Mouse (Mus musculus): ENCODE measurements around the gene Gpc6. TPM values are rescaled to one million over a fixed set of nuclear protein-coding genes. Genes with fewer than 3 reads are reported as not detected.

The Gpc6 gene
- total and polyA plus RNA-seq, 3 experiments, result not detected

- in situ Hi-C loops (cut with MboI; ENCODE audit: low pct_ligation_motif_present, low pct_unique_long_range_greater_than_20kb, low sequenced_read_pairs) (no loop called here), dilution Hi-C loops (cut with MboI; ENCODE audit: extremely low pct_ligation_motif_present, extremely low pct_unique_long_range_greater_than_20kb, low sequenced_read_pairs) (no loop called here)
- no peaks in the 10 kb centered on the region for H3K27me3 ChIP-seq (replicated peaks)
- H3K4me1 ChIP-seq (ENCODE audit: control insufficient read depth in 1 of 2, insufficient read depth in 2 of 2), result no peaks in the 10 kb centered on the region
- no peak for TF ChIP-seq EP300 (IDR thresholded peaks at IDR 0.05; ENCODE audit: low read length)
- no peak for TF ChIP-seq ELF1 (IDR thresholded peaks at IDR 0.05; ENCODE audit: low read depth, low read length)
- no peak for TF ChIP-seq JUN (IDR thresholded peaks at IDR 0.05; ENCODE audit: insufficient read depth, low read depth, low read length)
- no peak overlapping the region for H3K27ac ChIP-seq (ENCODE audit: insufficient read depth, low read depth)
- no peaks in the 10 kb centered on the region for H3K79me2 ChIP-seq (replicated peaks; ENCODE audit: control insufficient read depth, extremely low read depth, insufficient read depth, poor library complexity, severe bottlenecking)
- H3K9me3 ChIP-seq (replicated peaks; ENCODE audit: low read length), result no peaks in the 10 kb centered on the region
- no peak overlapping the region for H3K4me2 ChIP-seq (ENCODE audit: insufficient read depth, low read depth, poor library complexity, severe bottlenecking)
- H3K4me3 ChIP-seq (replicated peaks in 1 of 3; ENCODE audit: low read depth in 2 of 3, low read length in 2 of 3, poor library complexity in 1 of 3), result no peak overlapping the region
- no peaks in the 10 kb centered on the region for H3K36me3 ChIP-seq (replicated peaks in 1 of 2; ENCODE audit: control insufficient read depth in 1 of 2, insufficient read depth in 1 of 2, low read length in 1 of 2)
- DNase-seq (ENCODE audit: extremely low read depth), result no peak
- H3K9ac ChIP-seq (ENCODE audit: insufficient read depth, low read depth), result no peak overlapping the region
Observed at GRCm38 (mm10) chr14:117651271-117651670, 726.2 kb downstream of the Gpc6 start.

- no peaks in the 10 kb centered on the region for H3K9me3 ChIP-seq (replicated peaks; ENCODE audit: low read length)
- dilution Hi-C loops (cut with MboI; ENCODE audit: extremely low pct_ligation_motif_present, extremely low pct_unique_long_range_greater_than_20kb, low sequenced_read_pairs), result no loop called here
Observed at GRCm38 (mm10) chr14:117651938-117652337, 726.8 kb downstream of the Gpc6 start.

GRCm38 (mm10) chr14:117655382-117655781, 730.3 kb downstream of the Gpc6 start:
- H3K9ac ChIP-seq (ENCODE audit: insufficient read depth, low read depth), result no peak overlapping the region
- no peak overlapping the region for H3K27ac ChIP-seq (ENCODE audit: insufficient read depth, low read depth)
- H3K79me2 ChIP-seq (replicated peaks; ENCODE audit: control insufficient read depth, extremely low read depth, insufficient read depth, poor library complexity, severe bottlenecking), result no peaks in the 10 kb centered on the region
- no peaks in the 10 kb centered on the region for H3K36me3 ChIP-seq (replicated peaks in 1 of 2; ENCODE audit: control insufficient read depth in 1 of 2, insufficient read depth in 1 of 2, low read length in 1 of 2)
- H3K4me3 ChIP-seq (replicated peaks in 1 of 3; ENCODE audit: low read depth in 2 of 3, low read length in 2 of 3, poor library complexity in 1 of 3), result no peak overlapping the region
- no peak overlapping the region for H3K4me2 ChIP-seq (ENCODE audit: insufficient read depth, low read depth, poor library complexity, severe bottlenecking)
- no peaks in the 10 kb centered on the region for H3K9me3 ChIP-seq (replicated peaks; ENCODE audit: low read length)
- no peaks in the 10 kb centered on the region for H3K4me1 ChIP-seq (ENCODE audit: control insufficient read depth in 1 of 2, insufficient read depth in 2 of 2)
- H3K27me3 ChIP-seq (replicated peaks), result no peaks in the 10 kb centered on the region
- dilution Hi-C loops (cut with MboI; ENCODE audit: extremely low pct_ligation_motif_present, extremely low pct_unique_long_range_greater_than_20kb, low sequenced_read_pairs), result no loop called here
- DNase-seq (ENCODE audit: extremely low read depth), result no peak
- TF ChIP-seq USF2 (conservative IDR thresholded peaks at IDR 0.05; ENCODE audit: low read depth, low read length) (no peak), ZMIZ1 (IDR thresholded peaks at IDR 0.05; ENCODE audit: low read depth, low read length) (no peak), USF1 (IDR thresholded peaks at IDR 0.05; ENCODE audit: low read depth, low read length) (no peak), TCF12 (IDR thresholded peaks at IDR 0.05; ENCODE audit: low read depth, low read length) (no peak), POLR2AphosphoS2 (IDR thresholded peaks at IDR 0.05; ENCODE audit: low read depth, low read length) (no peak), MYC (IDR thresholded peaks at IDR 0.05; ENCODE audit: low read depth, low read length) (no peak), CHD2 (IDR thresholded peaks at IDR 0.05; ENCODE audit: low read length) (no peak), NELFE (IDR thresholded peaks at IDR 0.05; ENCODE audit: low read depth, low read length) (no peak), JUND (conservative IDR thresholded peaks at IDR 0.05; ENCODE audit: low read depth, low read length) (no peak), POLR2A (IDR thresholded peaks at IDR 0.05; ENCODE audit: low read depth, low read length) (no peak), KAT2A (IDR thresholded peaks at IDR 0.05; ENCODE audit: insufficient replicate concordance, low read length) (no peak), RAD21 (IDR thresholded peaks at IDR 0.05; ENCODE audit: low read depth, low read length) (no peak), NRF1 (IDR thresholded peaks at IDR 0.05; ENCODE audit: low read depth, low read length) (no peak), E2F4 (IDR thresholded peaks at IDR 0.05; ENCODE audit: insufficient replicate concordance, low read depth, low read length) (no peak), HCFC1 (IDR thresholded peaks at IDR 0.05; ENCODE audit: low read depth, low read length) (no peak)
- in situ Hi-C loops (cut with MboI; ENCODE audit: low pct_ligation_motif_present, low pct_unique_long_range_greater_than_20kb, low sequenced_read_pairs), result no loop called here

More at GRCm38 (mm10) chr14:117651938-117652337, 726.8 kb downstream of the Gpc6 start:
- H3K27me3 ChIP-seq (replicated peaks), result no peaks in the 10 kb centered on the region
- no peak overlapping the region for H3K9ac ChIP-seq (ENCODE audit: insufficient read depth, low read depth)
- H3K79me2 ChIP-seq (replicated peaks; ENCODE audit: control insufficient read depth, extremely low read depth, insufficient read depth, poor library complexity, severe bottlenecking), result no peaks in the 10 kb centered on the region
- in situ Hi-C loops (cut with MboI; ENCODE audit: low pct_ligation_motif_present, low pct_unique_long_range_greater_than_20kb, low sequenced_read_pairs), result no loop called here
- H3K4me3 ChIP-seq (replicated peaks in 1 of 3; ENCODE audit: low read depth in 2 of 3, low read length in 2 of 3, poor library complexity in 1 of 3), result no peak overlapping the region
- no peaks in the 10 kb centered on the region for H3K4me1 ChIP-seq (ENCODE audit: control insufficient read depth in 1 of 2, insufficient read depth in 2 of 2)
- no peak for DNase-seq (ENCODE audit: extremely low read depth)
- H3K4me2 ChIP-seq (ENCODE audit: insufficient read depth, low read depth, poor library complexity, severe bottlenecking), result no peak overlapping the region
- H3K36me3 ChIP-seq (replicated peaks in 1 of 2; ENCODE audit: control insufficient read depth in 1 of 2, insufficient read depth in 1 of 2, low read length in 1 of 2), result no peaks in the 10 kb centered on the region
- TF ChIP-seq JUN (IDR thresholded peaks at IDR 0.05; ENCODE audit: insufficient read depth, low read depth, low read length) (no peak), PAX5 (IDR thresholded peaks at IDR 0.05; ENCODE audit: low read length) (no peak), ZNF384 (IDR thresholded peaks at IDR 0.05; ENCODE audit: low read depth, low read length) (no peak), ETS1 (conservative IDR thresholded peaks at IDR 0.05; ENCODE audit: low read depth, low read length) (no peak), CHD2 (IDR thresholded peaks at IDR 0.05; ENCODE audit: low read length) (no peak), MEF2A (IDR thresholded peaks at IDR 0.05; ENCODE audit: borderline replicate concordance, low read depth, low read length) (no peak), MYC (IDR thresholded peaks at IDR 0.05; ENCODE audit: low read depth, low read length) (no peak), POLR2A (IDR thresholded peaks at IDR 0.05; ENCODE audit: low read depth, low read length) (no peak), SIN3A (IDR thresholded peaks at IDR 0.05; ENCODE audit: low read length) (no peak), MXI1 (IDR thresholded peaks at IDR 0.05; ENCODE audit: low read depth, low read length) (no peak), NRF1 (IDR thresholded peaks at IDR 0.05; ENCODE audit: low read depth, low read length) (no peak), ZMIZ1 (IDR thresholded peaks at IDR 0.05; ENCODE audit: low read depth, low read length) (no peak), MAFK (IDR thresholded peaks at IDR 0.05; ENCODE audit: insufficient replicate concordance, low read length) (no peak), CHD1 (IDR thresholded peaks at IDR 0.05; ENCODE audit: low read depth, low read length) (no peak), IRF4 (IDR thresholded peaks at IDR 0.05; ENCODE audit: low read depth, low read length) (no peak), E2F4 (IDR thresholded peaks at IDR 0.05; ENCODE audit: insufficient replicate concordance, low read depth, low read length) (no peak), RAD21 (IDR thresholded peaks at IDR 0.05; ENCODE audit: low read depth, low read length) (no peak)
- H3K27ac ChIP-seq (ENCODE audit: insufficient read depth, low read depth), result no peak overlapping the region

Data from CH12.LX (cell line).